Mouse (Mus musculus) adrenal gland, postnatal 0 days (tissue): Measurements from ENCODE around the gene Nagpa. TPM values are rescaled to one million over a fixed set of nuclear protein-coding genes. Genes with fewer than 3 reads are reported as not detected.

ENCODE experiments used
- microRNA-seq: library from miRNA; unstranded; fragments of <30 nt; microRNA quantifications from one replicate; pipeline ENCODE4, GENCODE M21; 2016; ENCODE audit warnings: borderline replicate concordance; ENCODE audit not compliant: insufficient number of aligned reads
- polyA plus RNA-seq: library from polyadenylated mRNA; unstranded; fragments of >200 nt; fragmentation: Nextera tagmentation; extraction: Ambion mirVana; gene quantifications from 2 replicates; pipeline ENCODE4 v1.2.1, GENCODE M21; 2015

The Nagpa gene
- polyA plus RNA-seq = 17.5 and 28.2 TPM in 2 replicates

DNA sequence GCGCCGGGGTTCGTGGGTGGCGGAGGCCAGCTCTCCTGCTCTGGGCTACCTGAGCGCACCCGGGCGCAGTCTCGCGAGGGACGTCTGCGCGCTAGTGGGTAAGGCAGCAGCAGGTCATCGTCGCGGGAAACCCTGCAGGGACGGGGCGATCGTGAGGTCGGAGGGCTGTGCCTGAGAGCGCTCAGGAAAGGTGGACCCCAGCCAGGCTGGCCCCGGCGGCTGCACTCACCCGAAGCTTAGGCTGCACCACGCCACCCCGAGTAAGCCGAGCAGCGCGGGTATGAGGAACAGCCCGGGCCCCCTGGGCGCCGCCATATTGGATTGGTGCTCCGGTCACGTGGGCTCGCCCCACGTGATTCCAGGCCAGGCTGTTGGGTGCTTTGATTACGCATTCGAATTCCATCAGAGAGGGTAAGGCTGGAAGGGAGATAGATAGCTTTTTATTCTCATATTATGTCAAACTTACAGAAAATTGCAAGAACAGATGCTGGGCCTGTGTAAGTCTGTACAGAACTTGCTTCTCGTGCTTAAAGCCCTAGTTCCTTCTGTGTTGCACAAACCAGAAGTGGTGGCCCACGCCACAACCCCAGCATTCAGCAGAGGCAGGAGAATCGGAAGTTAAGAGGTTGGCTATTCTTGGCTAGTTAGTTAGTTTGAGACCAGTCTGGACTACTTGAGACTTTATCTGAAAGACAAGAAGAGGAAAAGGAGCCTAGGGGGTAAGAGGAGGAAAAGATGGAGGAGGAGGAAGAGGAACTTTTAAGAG is at the start of gene Nagpa:
Gene Nagpa (minus strand): TSS at position 345 of the 766 bp plus-strand sequence.

GRCm38 (mm10) chr16:5233418-5234313 is 29.9 kb upstream of the Nagpa start, which contains the start of gene Alg1:
Gene Alg1, plus strand, starts transcription at chr16:5233621.

GRCm38 (mm10) chr16:5222140-5222539 is 18.3 kb upstream of the Nagpa start, which contains the start of gene AU021092:
Gene AU021092, minus strand, starts transcription at chr16:5222299.

GRCm38 (mm10) chr16:5147037-5147385 is 56.8 kb downstream of the Nagpa start, which contains the start of gene Sec14l5:
Gene Sec14l5, plus strand, starts transcription at chr16:5147109.

Small RNA genes within 50 kb of the gene (microRNA-seq; reads per million reads assigned to microRNA genes)
- gene Gm23689 = not detected
- not detected for gene Gm26095
- not detected for gene Mir6364

Other genes starting within 250 kb of the Nagpa start
- 25.6 and 34.4 TPM in 2 replicates for gene Anks3, start 239.8 kb downstream of the Nagpa start, polyA plus RNA-seq
- 0.15 TPM in 1 of 2 replicates, not detected in the other for gene Sept12, start 206.2 kb downstream of the Nagpa start, polyA plus RNA-seq
- 2.6 and 3.2 TPM in 2 replicates for gene Smim22, start 196.7 kb downstream of the Nagpa start, polyA plus RNA-seq
- 58.9 and 59.4 TPM in 2 replicates for gene Rogdi, start 190.5 kb downstream of the Nagpa start, polyA plus RNA-seq
- 61.6 and 91.6 TPM in 2 replicates for gene Glyr1, start 154.1 kb downstream of the Nagpa start, polyA plus RNA-seq
- 10.2 and 11.6 TPM in 2 replicates for gene Ubn1, start 154.0 kb downstream of the Nagpa start, polyA plus RNA-seq
- 2.0 and 2.2 TPM in 2 replicates for gene Ppl, start 71.6 kb downstream of the Nagpa start, polyA plus RNA-seq
- 0.09 and 0.11 TPM in 2 replicates for gene Sec14l5, start 56.9 kb downstream of the Nagpa start, polyA plus RNA-seq
- 36.8 and 37.1 TPM in 2 replicates for gene AU021092, start 18.3 kb upstream of the Nagpa start, polyA plus RNA-seq
- gene Alg1, start 29.6 kb upstream of the Nagpa start, polyA plus RNA-seq = 24.8 and 39.7 TPM in 2 replicates
- gene Eef2kmt, start 52.0 kb upstream of the Nagpa start, polyA plus RNA-seq = 45.5 and 47.5 TPM in 2 replicates